Mouse (Mus musculus) ES-Bruce4 (cell line): ENCODE measurements at regions not wholly inside any gene's neighbourhood (a gene's known extent, or its start where the extent isn't known, plus 50 kb on each side); places are given as distances from the start of the nearest gene placed in this dataset.

ENCODE experiments used
- CTCF ChIP-seq: IDR thresholded peaks from one replicate; pipeline ENCODE4 v1.8.1; 2011; ENCODE audit warnings: low read depth, low read length
- POLR2A ChIP-seq: IDR thresholded peaks from one replicate; pipeline ENCODE4 v1.8.1; 2011; ENCODE audit warnings: low read length; ENCODE audit not compliant: insufficient read depth

DNA sequence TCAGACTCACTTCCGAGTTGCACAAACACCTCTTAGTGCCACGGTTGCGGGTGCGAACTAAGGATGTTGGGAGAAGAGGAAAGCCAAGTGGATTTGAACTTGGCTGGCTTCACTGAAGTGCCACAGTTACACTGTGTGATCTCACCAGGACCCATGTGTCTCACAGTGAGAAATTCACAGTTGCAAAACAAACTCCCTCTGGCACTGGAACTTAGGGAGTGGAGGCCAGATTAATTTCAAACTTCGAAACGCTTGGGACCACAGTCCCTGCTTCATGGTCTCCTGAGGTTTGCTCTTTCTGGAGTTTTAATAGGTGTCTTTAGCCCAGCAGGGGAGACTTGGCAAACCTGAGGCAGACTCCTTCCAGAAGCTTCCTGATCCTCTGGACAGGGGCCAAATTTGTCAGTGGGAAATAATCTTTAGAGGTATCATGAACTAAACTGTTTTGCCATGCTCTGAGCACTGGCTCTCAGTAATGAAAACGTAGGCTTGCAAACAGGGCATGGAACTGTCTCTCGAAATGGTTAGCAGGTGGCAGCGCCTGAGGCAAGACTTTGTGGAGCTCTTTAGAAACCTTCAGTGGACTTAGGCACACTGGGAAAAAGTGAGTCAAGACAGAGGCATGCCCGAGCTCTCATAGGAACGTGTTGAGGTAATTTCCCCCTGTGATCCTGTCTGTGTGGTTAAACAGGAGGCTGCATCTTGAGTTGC lies 121.2 kb upstream of the Gm5148 start:
- TF ChIP-seq POLR2A (no peak), CTCF (no peak)
